Mouse (Mus musculus): ENCODE results near the gene Hsp90ab1. TPM values are rescaled to one million over a fixed set of nuclear protein-coding genes. Genes with fewer than 3 reads are reported as not detected.

Hsp90ab1 gene
- 1,763 and 1,849 TPM in 2 replicates for polyA plus RNA-seq (2015; fragmentation: Nextera tagmentation; extraction: Ambion mirVana)

DNA sequence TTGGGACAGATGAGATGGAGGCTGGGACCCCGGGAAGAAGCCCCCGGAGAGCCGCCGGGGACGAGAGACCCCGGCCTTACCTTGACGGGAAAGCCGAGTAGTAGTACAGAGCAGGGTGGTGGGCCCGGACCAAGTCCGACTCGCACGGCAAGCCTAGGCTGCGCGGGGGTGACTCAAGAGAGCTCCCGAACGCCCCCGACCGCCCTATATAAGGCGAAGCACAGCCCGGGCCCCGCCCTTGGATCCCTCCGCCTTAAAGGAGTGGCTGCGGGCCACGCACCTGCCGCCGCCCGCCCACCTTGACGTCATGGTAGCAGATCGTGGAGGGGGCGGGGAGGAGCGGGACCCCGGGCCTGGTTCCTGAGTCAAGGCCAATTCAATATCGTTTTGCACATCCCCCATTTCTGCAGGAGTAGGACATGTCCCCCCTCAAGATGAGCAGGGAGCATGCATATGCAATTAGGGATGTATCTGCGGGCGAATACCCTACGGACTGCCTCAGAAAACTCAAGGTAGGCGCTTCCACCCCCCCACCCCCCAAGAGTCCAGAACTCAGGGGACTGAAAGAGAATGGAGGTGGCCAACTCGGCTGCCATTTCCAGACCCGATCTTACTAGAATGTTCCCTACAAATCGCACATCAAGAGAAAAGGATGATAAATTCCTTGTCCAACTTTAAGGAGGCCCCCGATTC lies at the start of gene Hsp90ab1:
Hsp90ab1 (minus strand) TSS at position 185 of the 693 bp plus-strand sequence.
- WGBS, result under 1% methylated on average over 40 of the region's 41 CpGs
- H3K4me1 ChIP-seq, result peaks cover 51% of the 10 kb centered on the region

DNA sequence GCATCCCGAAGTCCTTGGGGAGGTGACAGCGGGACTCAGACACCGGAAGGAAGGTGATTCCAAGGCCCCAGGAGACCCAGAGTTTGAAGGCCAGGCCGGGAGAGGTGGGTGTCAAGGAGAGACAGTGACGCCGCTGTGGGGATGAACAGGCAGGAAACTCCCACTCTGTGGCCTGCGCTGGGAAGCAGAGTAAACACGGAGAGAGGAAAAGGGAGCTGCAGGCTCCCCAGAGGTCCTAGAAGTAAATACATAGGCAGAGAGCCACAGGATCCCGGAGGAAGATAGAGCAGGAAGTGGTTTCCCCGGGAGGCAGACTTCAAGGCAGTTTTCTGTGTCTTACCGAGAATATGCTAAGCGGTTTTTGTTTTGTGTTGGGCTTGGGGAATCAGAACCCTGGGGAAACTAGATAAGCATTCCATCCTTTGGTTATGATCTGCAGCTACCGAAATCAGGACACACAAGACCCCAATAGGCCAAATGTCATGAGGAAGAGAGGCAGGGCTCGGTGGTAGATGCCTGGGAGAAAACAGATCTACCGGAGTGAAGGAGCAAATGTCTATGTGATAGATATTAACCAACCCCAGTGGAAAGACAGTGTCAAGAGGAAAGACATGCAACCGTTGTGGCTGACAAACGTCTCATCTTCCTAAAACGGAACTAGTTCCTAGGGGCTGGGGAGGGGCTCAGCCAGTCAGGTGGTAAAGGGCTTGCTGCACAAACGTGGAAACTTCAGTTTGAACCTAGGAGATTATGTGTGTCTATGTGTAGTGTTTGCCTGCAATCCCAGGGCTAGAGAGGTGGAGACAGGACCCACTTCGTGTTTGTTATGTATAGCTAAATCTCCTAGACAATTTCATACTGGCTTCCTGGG lies 46.5 kb upstream of the Hsp90ab1 start:
- Histone ChIP-seq H3K27me3 (no peaks in the 10 kb centered on the region), H3K9me3 (replicated peaks) (no peaks in the 10 kb centered on the region), H3K36me3 (ENCODE audit: poor library complexity, severe bottlenecking) (no peaks in the 10 kb centered on the region), H3K4me2 (peak overlapping the region; percentile 28), H3K9ac (peak overlapping the region; percentile 16; the same call in 1 of the 2 replicates), H3K4me3 (no peak overlapping the region), H3K27ac (no peak overlapping the region; the same call in 1 of the 2 replicates), H3K4me1 (peaks cover 6% of the 10 kb centered on the region; the same call in 1 of the 2 replicates)
- WGBS, result 44% methylated on average over 20 of the region's 20 CpGs
- no peak for ATAC-seq

More for the DNA sequence above, at the start of gene Hsp90ab1:
- Histone ChIP-seq H3K27me3 (no peaks in the 10 kb centered on the region), H3K36me3 (ENCODE audit: poor library complexity, severe bottlenecking) (peaks cover 35% of the 10 kb centered on the region), H3K27ac (peak within 1 kb of the TSS; percentile 99), H3K9ac (peak within 1 kb of the TSS; percentile 99), H3K4me2 (peak within 1 kb of the TSS; percentile 91), H3K9me3 (replicated peaks) (no peaks in the 10 kb centered on the region), H3K4me3 (peak within 1 kb of the TSS; percentile 99)
- ATAC-seq, result peak; percentile 81

DNA sequence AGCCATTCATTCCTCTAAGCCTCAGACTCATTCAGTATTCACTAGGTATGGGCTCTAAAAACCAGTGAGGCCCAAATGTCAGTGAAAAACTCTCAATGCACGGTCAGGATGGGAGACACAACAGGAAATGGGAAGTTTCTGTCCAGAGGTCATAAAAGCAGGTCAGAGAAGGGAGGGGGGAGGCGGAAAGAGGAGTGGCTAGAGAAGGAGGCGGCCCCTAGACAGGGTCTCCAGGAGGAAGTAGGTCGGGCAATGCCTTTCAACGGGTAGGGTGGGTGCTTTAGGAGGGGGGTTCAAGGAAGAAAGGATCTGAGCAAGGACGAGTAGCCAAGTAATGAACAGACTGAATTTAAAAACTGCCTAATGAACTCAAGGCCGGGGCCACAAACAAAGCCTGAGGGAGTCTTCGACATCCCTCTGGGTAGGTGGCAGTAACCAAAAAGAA lies 45.9 kb upstream of the Hsp90ab1 start:
- Histone ChIP-seq H3K4me1 (peaks cover 6% of the 10 kb centered on the region; the same call in 1 of the 2 replicates), H3K27ac (no peak overlapping the region), H3K36me3 (ENCODE audit: poor library complexity, severe bottlenecking) (no peaks in the 10 kb centered on the region), H3K4me3 (no peak overlapping the region), H3K4me2 (peak overlapping the region; percentile 28), H3K9me3 (replicated peaks) (no peaks in the 10 kb centered on the region), H3K9ac (peak overlapping the region; percentile 16; the same call in 1 of the 2 replicates), H3K27me3 (no peaks in the 10 kb centered on the region)
- ATAC-seq, result no peak
- WGBS, result 15% methylated on average over 8 of the region's 8 CpGs

DNA sequence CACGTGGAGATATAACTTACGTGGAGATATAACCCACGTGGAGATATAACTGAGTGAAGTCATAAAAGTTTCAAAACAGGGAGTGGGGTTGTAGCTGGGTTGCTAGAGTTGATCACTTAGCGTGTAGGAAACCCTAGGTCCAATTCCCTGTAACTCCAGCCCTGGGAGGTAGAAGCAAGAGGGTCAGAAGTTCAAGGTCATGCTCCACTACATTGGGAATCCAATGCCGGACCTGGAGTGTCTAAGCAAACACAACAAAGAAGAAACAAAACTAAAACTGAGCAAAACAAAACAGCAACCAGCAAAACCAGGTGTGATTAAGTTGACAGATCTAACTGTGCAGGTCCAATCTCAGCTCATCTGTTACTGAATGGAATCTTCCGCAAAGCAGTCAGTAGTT lies 44.6 kb upstream of the Hsp90ab1 start:
- Histone ChIP-seq H3K36me3 (ENCODE audit: poor library complexity, severe bottlenecking) (no peaks in the 10 kb centered on the region), H3K4me2 (no peak overlapping the region), H3K9me3 (replicated peaks) (no peaks in the 10 kb centered on the region), H3K9ac (no peak overlapping the region), H3K4me3 (no peak overlapping the region), H3K4me1 (peaks cover 6% of the 10 kb centered on the region; the same call in 1 of the 2 replicates), H3K27me3 (no peaks in the 10 kb centered on the region), H3K27ac (no peak overlapping the region)
- 90% methylated on average over 6 of the region's 6 CpGs for WGBS
- ATAC-seq, result no peak

DNA sequence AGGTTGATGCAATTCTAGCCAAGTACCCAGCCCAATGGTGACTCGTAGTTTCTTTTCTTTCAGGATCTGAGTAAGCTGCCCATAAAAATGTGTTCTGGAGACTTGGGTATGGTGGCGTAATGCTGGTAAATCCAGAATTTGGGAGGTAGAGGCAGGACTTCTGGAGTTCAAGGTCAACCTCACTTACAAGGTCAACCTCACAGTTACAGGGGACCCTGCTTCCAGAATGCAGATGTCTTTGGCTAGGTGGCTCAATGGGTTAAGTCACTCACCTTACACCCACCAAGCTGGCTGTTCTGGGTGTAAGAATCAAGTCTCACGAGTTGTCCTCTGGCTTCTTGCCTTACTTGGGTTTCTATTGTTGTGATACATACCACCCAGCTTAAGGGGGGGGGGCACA lies 43.6 kb upstream of the Hsp90ab1 start:
- Histone ChIP-seq H3K27me3 (no peaks in the 10 kb centered on the region), H3K27ac (no peak overlapping the region), H3K4me1 (peaks cover 6% of the 10 kb centered on the region; the same call in 1 of the 2 replicates), H3K9me3 (replicated peaks) (no peaks in the 10 kb centered on the region), H3K36me3 (ENCODE audit: poor library complexity, severe bottlenecking) (no peaks in the 10 kb centered on the region), H3K4me3 (no peak overlapping the region), H3K4me2 (no peak overlapping the region), H3K9ac (no peak overlapping the region)
- 84% methylated on average over 3 of the region's 3 CpGs for WGBS
- no peak for ATAC-seq

DNA sequence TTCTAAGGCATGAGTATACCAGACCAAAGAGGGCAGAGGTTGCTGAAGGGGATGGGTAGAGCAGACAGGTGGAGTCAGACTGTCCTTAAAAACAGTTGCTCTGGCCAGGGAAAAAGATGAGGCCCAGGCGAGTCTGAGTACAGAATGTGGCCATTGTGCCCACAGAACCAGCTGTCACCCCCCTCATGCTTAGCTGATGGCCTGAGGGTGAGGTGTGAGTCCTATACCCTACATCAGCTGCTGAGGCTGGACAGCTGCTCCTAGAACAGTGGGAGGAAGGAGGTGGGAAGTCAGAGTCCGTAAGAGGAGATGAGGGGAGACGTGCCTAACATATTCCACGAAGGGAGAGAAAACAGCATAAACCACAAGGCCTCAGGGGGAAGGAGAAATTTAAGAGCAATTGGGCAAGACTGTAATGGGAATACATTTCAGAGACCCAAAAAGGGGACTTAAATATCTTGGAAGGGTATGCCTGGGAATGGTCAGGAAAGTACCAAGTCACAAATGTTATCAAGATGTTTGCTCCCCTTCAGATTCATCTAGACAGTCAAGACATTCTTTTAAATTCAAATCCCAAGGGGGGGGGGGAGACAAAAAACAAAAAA lies 43.1 kb upstream of the Hsp90ab1 start:
- Histone ChIP-seq H3K4me3 (no peak overlapping the region), H3K4me1 (peaks cover 6% of the 10 kb centered on the region; the same call in 1 of the 2 replicates), H3K9ac (no peak overlapping the region), H3K27me3 (no peaks in the 10 kb centered on the region), H3K36me3 (ENCODE audit: poor library complexity, severe bottlenecking) (no peaks in the 10 kb centered on the region), H3K9me3 (replicated peaks) (no peaks in the 10 kb centered on the region), H3K27ac (no peak overlapping the region), H3K4me2 (no peak overlapping the region)
- ATAC-seq, result no peak
- WGBS, result 69% methylated on average over 4 of the region's 4 CpGs

DNA sequence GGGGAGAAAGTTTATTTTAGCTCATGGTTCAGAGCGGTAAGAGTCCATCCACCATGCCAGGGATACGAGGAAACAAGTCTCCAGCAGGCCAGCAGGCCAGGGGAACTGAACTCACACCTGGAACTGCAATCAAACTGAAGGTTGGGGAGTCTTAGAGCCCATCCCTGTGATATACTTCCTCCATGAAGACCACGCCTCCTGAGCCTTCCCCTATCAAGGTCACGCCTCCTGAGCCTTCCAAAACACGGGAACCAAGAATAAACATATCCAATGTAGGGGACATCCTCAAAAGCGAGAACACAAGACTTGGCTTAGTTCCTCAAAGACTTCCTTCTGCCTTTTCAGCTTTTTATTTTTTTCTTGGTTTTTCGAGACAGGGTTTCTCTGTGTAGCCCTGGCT lies 39.9 kb upstream of the Hsp90ab1 start:
- H3K4me3 ChIP-seq, result no peak overlapping the region
- H3K27ac ChIP-seq, result no peak overlapping the region
- H3K27me3 ChIP-seq, result no peaks in the 10 kb centered on the region
- no peak overlapping the region for H3K4me2 ChIP-seq
- 90% methylated on average over 7 of the region's 7 CpGs for WGBS
- no peaks in the 10 kb centered on the region for H3K36me3 ChIP-seq (ENCODE audit: poor library complexity, severe bottlenecking)
- H3K9ac ChIP-seq, result no peak overlapping the region
- H3K9me3 ChIP-seq (replicated peaks), result no peaks in the 10 kb centered on the region
- no peaks in the 10 kb centered on the region for H3K4me1 ChIP-seq
- ATAC-seq, result no peak

DNA sequence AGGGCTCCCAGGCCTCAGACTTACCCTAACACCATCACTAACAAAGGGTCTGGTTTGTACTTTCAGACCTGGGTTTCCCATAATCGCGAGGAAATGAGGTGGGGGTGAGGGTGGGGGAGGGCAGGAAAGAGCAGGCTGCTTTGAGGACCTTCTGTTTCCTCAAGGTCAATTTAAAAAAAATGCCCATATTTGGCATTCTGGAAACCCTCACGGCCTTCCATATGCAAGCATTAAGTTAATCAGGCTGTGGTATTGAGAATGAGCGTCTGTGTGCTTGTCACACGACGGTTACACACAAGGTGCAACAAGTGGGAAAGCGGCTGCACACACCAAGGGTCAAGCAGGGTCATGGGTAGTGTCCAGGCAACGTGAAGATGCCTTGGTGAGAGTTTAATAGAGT lies 38.9 kb upstream of the Hsp90ab1 start:
- no peak overlapping the region for H3K4me3 ChIP-seq
- no peak overlapping the region for H3K9ac ChIP-seq
- H3K36me3 ChIP-seq (ENCODE audit: poor library complexity, severe bottlenecking), result no peaks in the 10 kb centered on the region
- 81% methylated on average over 8 of the region's 8 CpGs for WGBS
- H3K4me1 ChIP-seq, result no peaks in the 10 kb centered on the region
- H3K27me3 ChIP-seq, result no peaks in the 10 kb centered on the region
- no peak overlapping the region for H3K4me2 ChIP-seq
- H3K9me3 ChIP-seq (replicated peaks), result no peaks in the 10 kb centered on the region; the same call in 1 of the 2 replicates
- no peak for ATAC-seq
- H3K27ac ChIP-seq, result no peak overlapping the region

DNA sequence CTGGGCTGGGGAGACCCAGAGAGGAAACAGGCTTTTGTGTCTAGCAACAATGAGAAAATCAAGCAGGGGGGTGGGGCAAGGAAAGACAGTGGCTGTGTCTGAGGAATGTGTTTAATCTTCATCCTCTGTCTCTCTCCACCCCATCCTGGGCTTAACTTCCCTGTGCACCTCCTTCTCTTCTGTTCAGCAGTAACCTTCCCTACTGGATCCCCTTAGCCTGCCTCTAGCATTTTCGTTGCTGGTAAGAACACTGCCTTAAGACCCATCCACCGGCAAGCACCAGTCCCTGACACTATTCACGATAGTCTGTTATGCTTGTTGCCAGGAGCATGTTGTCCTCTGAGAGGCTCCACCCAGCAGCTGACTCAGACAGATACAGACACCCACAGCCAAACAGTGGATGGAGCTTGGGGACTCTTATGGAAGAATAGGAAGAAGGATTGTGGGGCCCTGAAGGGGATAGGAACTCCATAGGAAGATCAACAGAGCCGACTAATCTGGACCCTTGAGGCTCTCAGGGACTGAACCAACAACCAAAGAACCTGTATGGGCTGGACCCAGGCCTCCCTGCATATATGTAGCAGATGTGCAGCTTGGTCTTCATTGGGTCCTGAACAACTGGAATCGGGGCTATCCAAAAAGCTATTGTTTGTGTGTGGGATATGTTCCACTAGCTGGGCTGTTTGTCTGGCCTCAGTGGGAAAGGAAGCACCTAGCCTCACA lies 37.2 kb upstream of the Hsp90ab1 start:
- Histone ChIP-seq H3K27ac (no peak overlapping the region), H3K36me3 (ENCODE audit: poor library complexity, severe bottlenecking) (no peaks in the 10 kb centered on the region), H3K4me3 (no peak overlapping the region), H3K4me2 (no peak overlapping the region), H3K27me3 (no peaks in the 10 kb centered on the region), H3K9me3 (replicated peaks) (no peaks in the 10 kb centered on the region; the same call in 1 of the 2 replicates), H3K9ac (no peak overlapping the region), H3K4me1 (no peaks in the 10 kb centered on the region)
- ATAC-seq, result no peak
- 35% methylated on average over 5 of the region's 5 CpGs for WGBS

DNA sequence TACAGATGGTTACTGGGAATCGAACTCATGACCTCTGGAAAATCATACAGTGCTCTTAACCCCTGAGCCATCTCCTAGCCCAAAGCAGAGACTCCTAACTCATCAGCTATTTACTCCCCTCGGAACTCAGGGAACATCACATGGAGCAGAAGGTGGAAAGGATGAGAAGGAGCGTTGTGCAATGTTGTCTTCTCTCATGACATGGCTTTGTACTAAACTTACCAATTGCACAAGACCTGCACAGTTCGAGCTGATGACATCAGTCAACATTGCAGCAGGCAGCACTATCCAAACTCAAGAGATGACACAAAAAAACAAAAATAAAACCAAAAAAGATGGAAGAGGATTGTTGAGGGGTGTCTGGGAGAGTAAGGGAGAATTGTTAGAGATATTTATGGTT lies 35.3 kb upstream of the Hsp90ab1 start:
- ATAC-seq, result no peak
- no peak overlapping the region for H3K9ac ChIP-seq
- no peaks in the 10 kb centered on the region for H3K36me3 ChIP-seq (ENCODE audit: poor library complexity, severe bottlenecking)
- H3K9me3 ChIP-seq (replicated peaks), result no peaks in the 10 kb centered on the region; the same call in 1 of the 2 replicates
- no peaks in the 10 kb centered on the region for H3K4me1 ChIP-seq
- H3K4me3 ChIP-seq, result no peak overlapping the region
- WGBS, result 83% methylated on average over 4 of the region's 4 CpGs
- no peak overlapping the region for H3K4me2 ChIP-seq
- H3K27ac ChIP-seq, result no peak overlapping the region
- no peaks in the 10 kb centered on the region for H3K27me3 ChIP-seq
